Mouse (Mus musculus): ENCODE measurements around the gene 6430550D23Rik. TPM values are rescaled to one million over a fixed set of nuclear protein-coding genes. Genes with fewer than 3 reads are reported as not detected.

6430550D23Rik gene
- total RNA-seq (2014; rRNA removed) (0.44 and 1.0 TPM in 2 replicates), polyA plus RNA-seq (2015; fragmentation: Nextera tagmentation; extraction: Ambion mirVana) (0.27 and 0.75 TPM in 2 replicates)

DNA sequence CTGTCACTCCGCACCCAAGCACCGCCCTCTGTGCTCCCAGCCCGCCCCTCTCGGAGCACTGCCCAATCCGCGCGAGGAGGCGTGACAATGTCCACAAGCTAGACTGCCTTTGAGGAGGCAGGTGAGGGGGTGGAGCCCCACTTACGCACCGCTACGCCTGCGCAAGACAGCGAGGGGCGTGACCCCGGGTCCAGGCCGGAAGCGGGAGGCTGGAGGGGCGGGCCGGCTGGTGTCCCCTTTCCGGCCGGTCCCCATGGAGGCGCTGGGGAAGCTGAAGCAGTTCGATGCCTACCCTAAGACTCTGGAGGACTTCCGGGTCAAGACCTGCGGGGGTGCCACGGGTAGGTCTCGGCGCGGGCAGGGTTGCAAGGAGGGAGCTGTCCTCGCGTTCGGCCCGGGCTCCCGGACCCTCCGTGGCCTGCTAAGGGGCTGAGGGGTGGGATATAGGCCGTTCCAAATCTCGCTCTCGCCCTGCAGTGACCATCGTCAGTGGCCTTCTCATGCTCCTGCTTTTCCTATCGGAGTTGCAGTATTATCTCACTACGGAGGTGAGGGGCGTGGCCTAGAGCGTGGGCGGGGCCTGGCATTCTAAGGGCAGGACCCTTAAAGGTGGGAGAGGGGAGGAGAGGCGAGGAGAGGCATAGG, at the start of gene 6430550D23Rik, which contains the start of gene Ergic3:
Gene 6430550D23Rik (minus strand): TSS at position 90 of the 645 bp plus-strand sequence.
Gene Ergic3 (plus strand): TSS at position 158 of the 645 bp plus-strand sequence.
- no peak for TF ChIP-seq CTCF (IDR thresholded peaks at IDR 0.05)
- DNase-seq (ENCODE audit: low spot score): peak; percentile 98
- H3K27ac ChIP-seq (ENCODE audit: low read depth, low read length): peak within 1 kb of the TSS; percentile 74
- H3K4me2 ChIP-seq (ENCODE audit: low read depth, low read length, poor library complexity, severe bottlenecking): peak within 1 kb of the TSS; percentile 71
- H3K4me3 ChIP-seq (ENCODE audit: low read depth, low read length): peak within 1 kb of the TSS; percentile 87
- 0% methylated on average over 36 of the region's 45 CpGs for WGBS
- H3K4me1 ChIP-seq (ENCODE audit: insufficient read depth, low read length): no peaks in the 10 kb centered on the region; the same call in 1 of the 2 replicates
- H3K27me3 ChIP-seq (ENCODE audit: insufficient read depth, low read length): no peaks in the 10 kb centered on the region
- peaks cover 30% of the 10 kb centered on the region for H3K36me3 ChIP-seq (ENCODE audit: insufficient read depth, low read length)
- peak within 1 kb of the TSS; percentile 85 for H3K9ac ChIP-seq (replicated peaks; ENCODE audit: low read length, poor library complexity, severe bottlenecking)
- ATAC-seq (ENCODE audit: low FRiP score): peak; percentile 99
- no peaks in the 10 kb centered on the region for H3K9me3 ChIP-seq (ENCODE audit: low read length)

DNA sequence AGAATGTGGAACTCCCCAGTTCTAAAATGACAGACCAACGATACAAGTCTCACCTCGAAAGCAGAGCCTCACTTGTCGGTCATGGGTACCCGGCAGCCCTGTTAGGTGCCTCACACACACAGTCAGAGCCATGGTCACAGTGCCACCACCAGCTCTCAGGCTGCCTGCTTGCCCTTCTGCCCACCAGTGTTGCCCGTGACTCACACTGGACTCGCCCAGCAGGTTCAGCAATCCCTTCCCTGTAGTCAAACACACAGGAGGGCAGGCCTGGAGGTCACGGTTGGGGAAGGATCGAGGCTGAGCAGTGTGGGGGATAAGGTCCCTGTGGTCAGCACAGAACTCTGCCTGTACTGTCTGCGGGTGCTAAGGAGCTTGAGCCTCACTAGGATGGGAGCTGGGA, 45.0 kb upstream of the 6430550D23Rik start, which contains the start of gene Fer1l4:
Gene Fer1l4 (minus strand): TSS at position 132 of the 400 bp plus-strand sequence.
- DNase-seq (ENCODE audit: low spot score) (no peak), ATAC-seq (ENCODE audit: low FRiP score) (no peak)
- H3K9me3 ChIP-seq (ENCODE audit: low read length): no peaks in the 10 kb centered on the region
- no peaks in the 10 kb centered on the region for H3K4me1 ChIP-seq (ENCODE audit: insufficient read depth, low read length)
- H3K36me3 ChIP-seq (ENCODE audit: insufficient read depth, low read length): no peaks in the 10 kb centered on the region
- H3K4me3 ChIP-seq (ENCODE audit: low read depth, low read length): no peak within 1 kb of the TSS
- 85% methylated on average over 9 of the region's 9 CpGs for WGBS
- H3K27ac ChIP-seq (ENCODE audit: low read depth, low read length): no peak within 1 kb of the TSS
- TF ChIP-seq CTCF (IDR thresholded peaks at IDR 0.05): no peak
- no peak within 1 kb of the TSS for H3K4me2 ChIP-seq (ENCODE audit: low read depth, low read length, poor library complexity, severe bottlenecking)
- no peak within 1 kb of the TSS for H3K9ac ChIP-seq (replicated peaks; ENCODE audit: low read length, poor library complexity, severe bottlenecking)
- no peaks in the 10 kb centered on the region for H3K27me3 ChIP-seq (ENCODE audit: insufficient read depth, low read length)

DNA sequence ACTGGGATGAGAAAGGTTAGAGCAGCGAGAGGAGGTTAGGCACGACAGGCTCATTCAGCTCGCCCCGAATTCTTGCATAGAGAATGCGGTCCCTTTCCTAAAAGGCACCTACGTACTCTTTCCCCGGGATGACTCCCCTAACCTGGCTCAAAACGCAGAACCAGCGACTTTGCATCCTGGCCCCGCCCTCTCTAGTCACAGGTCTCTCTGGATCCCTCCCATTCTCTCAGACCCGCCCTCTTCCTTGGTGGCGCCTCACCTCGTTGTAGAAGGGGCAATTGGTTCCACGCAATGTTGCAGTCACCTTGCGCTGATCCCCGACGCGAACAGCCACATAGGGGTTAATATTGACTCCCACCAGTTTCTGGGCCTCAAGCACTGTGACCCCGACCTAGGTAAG, 40.2 kb upstream of the 6430550D23Rik start:
- no peak for TF ChIP-seq CTCF (IDR thresholded peaks at IDR 0.05)
- Histone ChIP-seq H3K36me3 (ENCODE audit: insufficient read depth, low read length) (no peaks in the 10 kb centered on the region), H3K4me3 (ENCODE audit: low read depth, low read length) (no peak overlapping the region), H3K4me2 (ENCODE audit: low read depth, low read length, poor library complexity, severe bottlenecking) (no peak overlapping the region), H3K9me3 (ENCODE audit: low read length) (no peaks in the 10 kb centered on the region), H3K4me1 (ENCODE audit: insufficient read depth, low read length) (no peaks in the 10 kb centered on the region), H3K27me3 (ENCODE audit: insufficient read depth, low read length) (no peaks in the 10 kb centered on the region), H3K27ac (ENCODE audit: low read depth, low read length) (no peak overlapping the region), H3K9ac (replicated peaks; ENCODE audit: low read length, poor library complexity, severe bottlenecking) (no peak overlapping the region)
- no peak for DNase-seq (ENCODE audit: low spot score)
- 11% methylated on average over 19 of the region's 19 CpGs for WGBS
- no peak for ATAC-seq (ENCODE audit: low FRiP score)

DNA sequence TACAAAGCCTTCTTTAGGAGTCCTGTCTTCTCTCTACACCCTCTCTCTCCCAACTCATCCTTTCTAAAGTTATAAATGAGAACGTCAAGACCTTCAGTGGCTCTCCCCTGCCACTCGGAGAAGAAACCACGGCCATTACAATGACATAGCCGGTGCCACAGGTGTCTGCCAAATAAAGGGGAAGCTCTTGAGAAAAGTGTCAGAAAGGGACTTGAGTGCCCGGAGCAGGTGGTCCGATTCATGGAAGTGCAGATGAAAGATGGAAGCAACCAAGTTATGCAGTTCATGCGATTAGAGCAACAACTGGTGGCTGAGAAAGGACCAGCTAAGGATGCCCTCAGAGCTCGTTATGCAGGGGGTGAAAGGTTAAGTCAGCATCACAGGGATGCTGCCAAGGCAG, 35.1 kb upstream of the 6430550D23Rik start:
- H3K36me3 ChIP-seq (ENCODE audit: insufficient read depth, low read length): no peaks in the 10 kb centered on the region
- WGBS: 84% methylated on average over 8 of the region's 8 CpGs
- ATAC-seq (ENCODE audit: low FRiP score): no peak
- no peak for TF ChIP-seq CTCF (IDR thresholded peaks at IDR 0.05)
- no peaks in the 10 kb centered on the region for H3K27me3 ChIP-seq (ENCODE audit: insufficient read depth, low read length)
- no peak overlapping the region for H3K4me3 ChIP-seq (ENCODE audit: low read depth, low read length)
- H3K9me3 ChIP-seq (ENCODE audit: low read length): no peaks in the 10 kb centered on the region
- no peaks in the 10 kb centered on the region for H3K4me1 ChIP-seq (ENCODE audit: insufficient read depth, low read length)
- no peak overlapping the region for H3K4me2 ChIP-seq (ENCODE audit: low read depth, low read length, poor library complexity, severe bottlenecking)
- no peak overlapping the region for H3K27ac ChIP-seq (ENCODE audit: low read depth, low read length)
- no peak overlapping the region for H3K9ac ChIP-seq (replicated peaks; ENCODE audit: low read length, poor library complexity, severe bottlenecking)
- DNase-seq (ENCODE audit: low spot score): no peak

DNA sequence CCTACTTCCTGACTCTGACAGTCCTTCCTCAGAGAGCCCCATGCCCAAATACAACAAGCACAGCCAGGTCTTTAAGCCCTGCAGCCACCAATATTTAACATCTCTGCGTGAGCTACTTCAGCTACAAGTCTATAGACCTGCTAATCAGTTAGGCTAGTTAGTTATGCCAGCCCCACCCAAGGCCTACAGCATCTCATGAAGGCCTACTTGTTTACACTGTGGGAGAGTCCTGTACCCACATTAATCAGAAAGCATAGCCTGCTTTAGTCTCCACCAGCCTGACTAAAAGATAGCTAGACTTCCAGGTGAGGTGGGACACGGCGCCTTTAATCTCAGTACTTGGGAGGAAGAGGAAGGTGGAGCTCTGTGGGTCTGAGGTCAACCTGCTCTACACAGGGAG, 31.6 kb upstream of the 6430550D23Rik start:
- TF ChIP-seq CTCF (IDR thresholded peaks at IDR 0.05): no peak
- Histone ChIP-seq H3K9ac (replicated peaks; ENCODE audit: low read length, poor library complexity, severe bottlenecking) (no peak overlapping the region), H3K36me3 (ENCODE audit: insufficient read depth, low read length) (no peaks in the 10 kb centered on the region), H3K27ac (ENCODE audit: low read depth, low read length) (no peak overlapping the region), H3K9me3 (ENCODE audit: low read length) (no peaks in the 10 kb centered on the region), H3K4me2 (ENCODE audit: low read depth, low read length, poor library complexity, severe bottlenecking) (no peak overlapping the region), H3K4me3 (ENCODE audit: low read depth, low read length) (no peak overlapping the region), H3K4me1 (ENCODE audit: insufficient read depth, low read length) (no peaks in the 10 kb centered on the region), H3K27me3 (ENCODE audit: insufficient read depth, low read length) (no peaks in the 10 kb centered on the region)
- DNase-seq (ENCODE audit: low spot score) (no peak), ATAC-seq (ENCODE audit: low FRiP score) (no peak)
- WGBS: 93% methylated on average over 3 of the region's 3 CpGs

DNA sequence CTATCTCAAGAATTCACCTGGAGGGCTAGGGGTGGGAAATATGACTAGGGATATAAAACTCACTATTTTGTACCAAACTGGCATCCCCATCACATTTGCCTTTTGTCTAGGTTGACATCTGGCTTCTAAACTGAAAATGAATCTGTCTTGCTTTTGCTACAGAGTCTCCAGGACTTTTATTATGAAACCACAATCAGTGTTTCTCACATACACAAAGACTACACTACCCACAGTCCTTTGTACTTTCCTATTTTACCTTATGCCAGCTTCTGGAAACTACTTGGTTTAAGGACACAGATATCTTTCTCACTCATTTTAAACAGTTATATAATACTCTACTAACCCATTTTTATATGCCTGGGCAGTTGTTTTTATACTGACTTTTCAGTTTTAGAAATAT, 17.7 kb upstream of the 6430550D23Rik start:
- no peaks in the 10 kb centered on the region for H3K4me1 ChIP-seq (ENCODE audit: insufficient read depth, low read length)
- H3K4me2 ChIP-seq (ENCODE audit: low read depth, low read length, poor library complexity, severe bottlenecking): no peak overlapping the region
- H3K27me3 ChIP-seq (ENCODE audit: insufficient read depth, low read length): no peaks in the 10 kb centered on the region
- TF ChIP-seq CTCF (IDR thresholded peaks at IDR 0.05): no peak
- no peaks in the 10 kb centered on the region for H3K9me3 ChIP-seq (ENCODE audit: low read length)
- no peak overlapping the region for H3K4me3 ChIP-seq (ENCODE audit: low read depth, low read length)
- H3K27ac ChIP-seq (ENCODE audit: low read depth, low read length): no peak overlapping the region
- H3K9ac ChIP-seq (replicated peaks; ENCODE audit: low read length, poor library complexity, severe bottlenecking): no peak overlapping the region
- no peaks in the 10 kb centered on the region for H3K36me3 ChIP-seq (ENCODE audit: insufficient read depth, low read length)
- DNase-seq (ENCODE audit: low spot score) (peak; percentile 23), ATAC-seq (ENCODE audit: low FRiP score) (no peak)

Measured in midbrain, postnatal 0 days (tissue).